Mouse (Mus musculus): Measurements from ENCODE around the gene Gm28047.

GRCm38 (mm10) chr15:102578351-102578750 is 46.5 kb downstream of the Gm28047 start:
- TF ChIP-seq CTCF (IDR thresholded peaks at IDR 0.05; ENCODE audit: low read depth, low read length): no peak
- TF ChIP-seq POLR2A (IDR thresholded peaks at IDR 0.05; ENCODE audit: borderline replicate concordance, low read depth, low read length): no peak

All from bone marrow macrophage, adult 2 months (primary cell).